Mouse (Mus musculus) embryonic fibroblast, embryonic 13.5 days (primary cell): Measurements from ENCODE around the gene Nfib.

ENCODE experiments used
- CTCF ChIP-seq: IDR thresholded peaks from 2 replicates; pipeline ENCODE4 v1.5.1; 2011; ENCODE audit warnings: mild to moderate bottlenecking, control low read depth, low read length, moderate library complexity, borderline replicate concordance; ENCODE audit not compliant: insufficient read depth
- POLR2A ChIP-seq: IDR thresholded peaks from 2 replicates; pipeline ENCODE4 v1.6.1; 2011; ENCODE audit warnings: low read depth, mild to moderate bottlenecking, control low read depth, low read length, moderate library complexity

GRCm38 (mm10) chr4:82330095-82330494, 375.5 kb downstream of the Nfib start:
- TF ChIP-seq POLR2A = no peak
- no peak for TF ChIP-seq CTCF
